Mouse (Mus musculus): ENCODE data around the gene C1s1. TPM values are rescaled to one million over a fixed set of nuclear protein-coding genes. Genes with fewer than 3 reads are reported as not detected.
"Not testable (repeated sequence)": the region's sequence is repeated elsewhere in the genome, so short reads cannot be mapped to it uniquely, and the experiment has no call there.

C1s1 gene
- polyA plus RNA-seq, 1 experiment from 2014 or later, result 1.2 TPM

DNA sequence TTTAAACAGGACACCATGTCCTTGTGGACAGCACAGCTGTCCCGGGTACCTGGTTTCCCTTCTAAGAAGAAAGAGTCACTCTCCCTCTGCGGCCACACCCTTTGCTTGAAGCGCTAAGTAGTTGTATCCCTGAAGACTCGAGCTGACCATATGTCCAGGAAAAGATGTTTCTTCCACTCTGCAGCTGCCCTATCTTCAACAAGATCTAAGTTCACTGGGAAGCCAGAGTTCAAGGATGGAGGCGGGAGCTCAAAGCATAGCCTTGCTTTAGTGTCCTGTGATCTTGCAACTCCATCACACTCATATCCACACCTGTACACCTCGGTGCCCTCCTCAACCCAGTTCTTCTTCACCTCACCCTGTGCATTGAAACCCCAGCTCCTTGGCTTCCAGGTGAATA lies 30.2 kb downstream of the C1s1 start:
- no peaks in the 10 kb centered on the region for H3K4me1 ChIP-seq (ENCODE audit: control insufficient read depth, insufficient read depth, low read length)
- H3K9ac ChIP-seq (replicated peaks; ENCODE audit: low read length), result no peak overlapping the region
- ATAC-seq (replicated peaks; ENCODE audit: insufficient number of reproducible peaks, low FRiP score, low TSS enrichment, low read depth) (no peak), DNase-seq (ENCODE audit: low spot score) (no peak)
- 70% methylated on average over 6 of the region's 6 CpGs for WGBS
- no peak overlapping the region for H3K4me3 ChIP-seq (ENCODE audit: low read depth, low read length)
- H3K36me3 ChIP-seq (replicated peaks; ENCODE audit: control insufficient read depth, insufficient read depth, low read depth, low read length), result no peaks in the 10 kb centered on the region
- H3K4me2 ChIP-seq (ENCODE audit: low read depth, low read length), result no peak overlapping the region
- H3K27ac ChIP-seq (replicated peaks; ENCODE audit: low read depth, low read length), result no peak overlapping the region
- H3K9me3 ChIP-seq (replicated peaks; ENCODE audit: control insufficient read depth, low read length), result no peaks in the 10 kb centered on the region
- no peaks in the 10 kb centered on the region for H3K27me3 ChIP-seq (ENCODE audit: control insufficient read depth, insufficient read depth, low read length)

- 69% methylated on average over 5 of the region's 5 CpGs for WGBS
- not testable (repeated sequence) for DNase-seq (ENCODE audit: low spot score); H3K36me3 ChIP-seq (replicated peaks; ENCODE audit: control insufficient read depth, insufficient read depth, low read depth, low read length); H3K4me1 ChIP-seq (ENCODE audit: control insufficient read depth, insufficient read depth, low read length); H3K27me3 ChIP-seq (ENCODE audit: control insufficient read depth, insufficient read depth, low read length); H3K9ac ChIP-seq (replicated peaks; ENCODE audit: low read length); H3K9me3 ChIP-seq (replicated peaks; ENCODE audit: control insufficient read depth, low read length); H3K4me3 ChIP-seq (ENCODE audit: low read depth, low read length); ATAC-seq (replicated peaks; ENCODE audit: insufficient number of reproducible peaks, low FRiP score, low TSS enrichment, low read depth); H3K27ac ChIP-seq (replicated peaks; ENCODE audit: low read depth, low read length); H3K4me2 ChIP-seq (ENCODE audit: low read depth, low read length)
Observed at GRCm38 (mm10) chr6:124509192-124509591, 33.0 kb downstream of the C1s1 start.

DNA sequence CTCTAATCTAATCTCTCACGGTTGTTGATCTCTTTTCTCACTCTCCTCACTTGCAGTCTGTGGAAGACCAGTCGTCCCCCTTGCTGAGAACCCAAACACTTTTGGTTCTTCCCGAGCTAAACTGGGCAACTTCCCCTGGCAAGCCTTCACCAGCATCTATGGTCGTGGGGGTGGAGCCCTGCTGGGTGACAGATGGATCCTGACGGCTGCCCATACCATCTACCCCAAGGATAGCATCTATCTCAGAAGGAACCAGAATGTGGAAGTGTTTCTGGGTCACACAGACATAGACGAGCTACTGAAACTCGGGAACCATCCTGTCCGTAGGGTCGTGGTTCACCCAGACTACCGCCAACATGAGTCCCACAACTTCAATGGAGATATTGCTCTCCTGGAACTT lies 33.9 kb downstream of the C1s1 start:
- Histone ChIP-seq H3K4me1 (ENCODE audit: control insufficient read depth, insufficient read depth, low read length) (no peaks in the 10 kb centered on the region), H3K27me3 (ENCODE audit: control insufficient read depth, insufficient read depth, low read length) (no peaks in the 10 kb centered on the region), H3K9ac (replicated peaks; ENCODE audit: low read length) (no peak overlapping the region), H3K27ac (replicated peaks; ENCODE audit: low read depth, low read length) (no peak overlapping the region), H3K9me3 (replicated peaks; ENCODE audit: control insufficient read depth, low read length) (no peaks in the 10 kb centered on the region), H3K4me2 (ENCODE audit: low read depth, low read length) (no peak overlapping the region), H3K36me3 (replicated peaks; ENCODE audit: control insufficient read depth, insufficient read depth, low read depth, low read length) (no peaks in the 10 kb centered on the region), H3K4me3 (ENCODE audit: low read depth, low read length) (no peak overlapping the region)
- no peak for DNase-seq (ENCODE audit: low spot score)
- 90% methylated on average over 10 of the region's 10 CpGs for WGBS
- ATAC-seq (replicated peaks; ENCODE audit: insufficient number of reproducible peaks, low FRiP score, low TSS enrichment, low read depth), result no peak

GRCm38 (mm10) chr6:124506991-124507390 lies 35.2 kb downstream of the C1s1 start:
- no peak overlapping the region for H3K4me3 ChIP-seq (ENCODE audit: low read depth, low read length)
- no peaks in the 10 kb centered on the region for H3K4me1 ChIP-seq (ENCODE audit: control insufficient read depth, insufficient read depth, low read length)
- DNase-seq (ENCODE audit: low spot score) (no peak), ATAC-seq (replicated peaks; ENCODE audit: insufficient number of reproducible peaks, low FRiP score, low TSS enrichment, low read depth) (no peak)
- no peaks in the 10 kb centered on the region for H3K27me3 ChIP-seq (ENCODE audit: control insufficient read depth, insufficient read depth, low read length)
- no peak overlapping the region for H3K27ac ChIP-seq (replicated peaks; ENCODE audit: low read depth, low read length)
- H3K9me3 ChIP-seq (replicated peaks; ENCODE audit: control insufficient read depth, low read length), result no peaks in the 10 kb centered on the region
- no peaks in the 10 kb centered on the region for H3K36me3 ChIP-seq (replicated peaks; ENCODE audit: control insufficient read depth, insufficient read depth, low read depth, low read length)
- H3K4me2 ChIP-seq (ENCODE audit: low read depth, low read length), result no peak overlapping the region
- WGBS, result 82% methylated on average over 6 of the region's 6 CpGs
- no peak overlapping the region for H3K9ac ChIP-seq (replicated peaks; ENCODE audit: low read length)

DNA sequence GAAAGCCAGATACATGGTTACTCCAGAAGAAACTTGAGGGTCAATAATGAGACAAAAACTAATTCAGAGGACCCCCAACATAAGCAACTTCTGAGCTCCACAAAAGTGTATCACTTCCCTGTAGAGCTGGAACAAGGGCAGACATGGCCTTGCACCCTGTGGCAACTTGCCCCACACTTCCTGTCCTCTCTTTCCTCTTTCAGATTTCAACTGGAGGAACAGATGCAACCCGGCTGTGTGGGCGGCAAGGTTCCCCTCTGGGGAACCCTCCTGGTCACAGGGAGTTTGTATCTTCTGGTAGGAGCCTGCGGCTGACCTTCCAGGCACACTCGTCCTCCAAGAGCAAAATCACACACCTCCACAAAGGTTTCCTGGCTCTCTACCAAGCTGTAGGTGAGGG lies 37.1 kb downstream of the C1s1 start:
- Histone ChIP-seq H3K36me3 (replicated peaks; ENCODE audit: control insufficient read depth, insufficient read depth, low read depth, low read length) (no peaks in the 10 kb centered on the region), H3K4me1 (ENCODE audit: control insufficient read depth, insufficient read depth, low read length) (no peaks in the 10 kb centered on the region), H3K4me3 (ENCODE audit: low read depth, low read length) (no peak overlapping the region), H3K27me3 (ENCODE audit: control insufficient read depth, insufficient read depth, low read length) (no peaks in the 10 kb centered on the region), H3K9me3 (replicated peaks; ENCODE audit: control insufficient read depth, low read length) (no peaks in the 10 kb centered on the region), H3K27ac (replicated peaks; ENCODE audit: low read depth, low read length) (no peak overlapping the region), H3K9ac (replicated peaks; ENCODE audit: low read length) (no peak overlapping the region), H3K4me2 (ENCODE audit: low read depth, low read length) (no peak overlapping the region)
- DNase-seq (ENCODE audit: low spot score) (no peak), ATAC-seq (replicated peaks; ENCODE audit: insufficient number of reproducible peaks, low FRiP score, low TSS enrichment, low read depth) (no peak)
- WGBS, result 69% methylated on average over 4 of the region's 4 CpGs

GRCm38 (mm10) chr6:124502021-124502420 lies 40.1 kb downstream of the C1s1 start:
- 89% methylated on average over 5 of the region's 5 CpGs for WGBS
- no peaks in the 10 kb centered on the region for H3K27me3 ChIP-seq (ENCODE audit: control insufficient read depth, insufficient read depth, low read length)
- no peak overlapping the region for H3K4me3 ChIP-seq (ENCODE audit: low read depth, low read length)
- H3K9me3 ChIP-seq (replicated peaks; ENCODE audit: control insufficient read depth, low read length), result no peaks in the 10 kb centered on the region
- DNase-seq (ENCODE audit: low spot score) (no peak), ATAC-seq (replicated peaks; ENCODE audit: insufficient number of reproducible peaks, low FRiP score, low TSS enrichment, low read depth) (no peak)
- H3K4me1 ChIP-seq (ENCODE audit: control insufficient read depth, insufficient read depth, low read length), result no peaks in the 10 kb centered on the region
- no peaks in the 10 kb centered on the region for H3K36me3 ChIP-seq (replicated peaks; ENCODE audit: control insufficient read depth, insufficient read depth, low read depth, low read length)
- H3K27ac ChIP-seq (replicated peaks; ENCODE audit: low read depth, low read length), result no peak overlapping the region
- H3K4me2 ChIP-seq (ENCODE audit: low read depth, low read length), result no peak overlapping the region
- H3K9ac ChIP-seq (replicated peaks; ENCODE audit: low read length), result no peak overlapping the region

DNA sequence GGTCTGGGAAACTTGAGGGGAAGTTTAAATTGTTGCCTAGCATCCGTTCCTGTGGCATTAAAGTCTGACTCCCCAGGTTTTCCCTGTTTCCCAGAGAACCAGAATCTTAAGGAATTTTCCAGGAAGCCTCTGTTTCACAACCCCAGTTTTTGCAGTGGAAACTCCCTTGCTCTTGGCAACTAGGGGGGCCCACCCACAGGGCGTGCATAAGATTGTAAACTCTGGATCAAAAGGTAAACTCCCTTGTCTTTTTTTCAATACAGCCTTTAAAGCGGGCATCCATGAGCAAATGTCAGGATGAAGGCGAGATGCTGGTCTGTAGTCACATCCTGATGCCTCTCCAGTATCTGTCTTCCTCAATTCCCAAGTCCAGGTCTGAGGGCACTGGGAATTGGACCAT lies 40.7 kb downstream of the C1s1 start:
- Histone ChIP-seq H3K36me3 (replicated peaks; ENCODE audit: control insufficient read depth, insufficient read depth, low read depth, low read length) (no peaks in the 10 kb centered on the region), H3K27me3 (ENCODE audit: control insufficient read depth, insufficient read depth, low read length) (no peaks in the 10 kb centered on the region), H3K9me3 (replicated peaks; ENCODE audit: control insufficient read depth, low read length) (no peaks in the 10 kb centered on the region), H3K9ac (replicated peaks; ENCODE audit: low read length) (no peak overlapping the region), H3K4me1 (ENCODE audit: control insufficient read depth, insufficient read depth, low read length) (no peaks in the 10 kb centered on the region), H3K4me3 (ENCODE audit: low read depth, low read length) (no peak overlapping the region), H3K27ac (replicated peaks; ENCODE audit: low read depth, low read length) (no peak overlapping the region), H3K4me2 (ENCODE audit: low read depth, low read length) (no peak overlapping the region)
- DNase-seq (ENCODE audit: low spot score) (no peak), ATAC-seq (replicated peaks; ENCODE audit: insufficient number of reproducible peaks, low FRiP score, low TSS enrichment, low read depth) (no peak)
- 73% methylated on average over 4 of the region's 4 CpGs for WGBS

- Histone ChIP-seq H3K4me1 (ENCODE audit: control insufficient read depth, insufficient read depth, low read length) (no peaks in the 10 kb centered on the region), H3K9ac (replicated peaks; ENCODE audit: low read length) (no peak overlapping the region), H3K4me3 (ENCODE audit: low read depth, low read length) (no peak overlapping the region), H3K4me2 (ENCODE audit: low read depth, low read length) (no peak overlapping the region), H3K27me3 (ENCODE audit: control insufficient read depth, insufficient read depth, low read length) (no peaks in the 10 kb centered on the region), H3K27ac (replicated peaks; ENCODE audit: low read depth, low read length) (no peak overlapping the region), H3K36me3 (replicated peaks; ENCODE audit: control insufficient read depth, insufficient read depth, low read depth, low read length) (no peaks in the 10 kb centered on the region), H3K9me3 (replicated peaks; ENCODE audit: control insufficient read depth, low read length) (no peaks in the 10 kb centered on the region)
- ATAC-seq (replicated peaks; ENCODE audit: insufficient number of reproducible peaks, low FRiP score, low TSS enrichment, low read depth), result no peak
- no peak for DNase-seq (ENCODE audit: low spot score)
- 42% methylated on average over 10 of the region's 10 CpGs for WGBS
Observed at GRCm38 (mm10) chr6:124499914-124500566, 42.1 kb downstream of the C1s1 start.

Data from embryonic facial prominence, embryonic 11.5 days (tissue).